Mouse (Mus musculus) heart, embryonic 14.5 days (tissue): ENCODE results near the gene Gm49355. TPM values are rescaled to one million over a fixed set of nuclear protein-coding genes. Genes with fewer than 3 reads are reported as not detected.

Source experiments
- ATAC-seq: fragments of 200-750 bp; cut with Nextera tagmentation; 2 replicates; pipeline ENCODE4 v1.8.0; 2017; ENCODE audit warnings: low read depth, moderate TSS enrichment; ENCODE audit not compliant: insufficient number of reproducible peaks, insufficient read depth, low FRiP score
- H3K27ac ChIP-seq, 2 experiments: fragments of 200-500 bp in 1 of 2; fragments of 300-500 bp in 1 of 2; sonication (generic) in 1 of 2; replicated peaks in 1 of 2; 2 replicates each; pipeline ENCODE4 v1.5.1; 2012 to 2014; ENCODE audit warnings: low read depth in 2 of 2, low read length in 2 of 2, control low read depth in 1 of 2, mild to moderate bottlenecking in 1 of 2, mixed read lengths in 1 of 2; ENCODE audit not compliant: control insufficient read depth in 1 of 2, insufficient read depth in 1 of 2
- H3K27me3 ChIP-seq: fragments of 300-500 bp; sonication (generic); 2 replicates; pipeline ENCODE4 v1.6.1; 2014; ENCODE audit warnings: mild to moderate bottlenecking, low read length, control low read depth; ENCODE audit not compliant: control insufficient read depth, insufficient read depth
- H3K36me3 ChIP-seq: fragments of 300-500 bp; sonication (generic); 2 replicates; pipeline ENCODE4 v1.6.1; 2014; ENCODE audit warnings: mild to moderate bottlenecking, control low read depth, low read length, mixed read lengths; ENCODE audit not compliant: control insufficient read depth, insufficient read depth
- H3K4me1 ChIP-seq, 2 experiments: fragments of 200-500 bp in 1 of 2; fragments of 300-500 bp in 1 of 2; sonication (generic) in 1 of 2; 2 replicates each; pipeline ENCODE4 v1.6.1; 2012 to 2014; ENCODE audit warnings: low read length in 2 of 2, control low read depth in 1 of 2, mixed read lengths in 1 of 2; ENCODE audit not compliant: control insufficient read depth in 2 of 2, insufficient read depth in 2 of 2
- H3K4me2 ChIP-seq: fragments of 300-500 bp; sonication (generic); 2 replicates; pipeline ENCODE4 v1.6.1; 2014; ENCODE audit warnings: mild to moderate bottlenecking, low read length
- H3K4me3 ChIP-seq, 2 experiments: fragments of 200-500 bp in 1 of 2; fragments of 300-500 bp in 1 of 2; sonication (generic) in 1 of 2; 2 replicates each; pipeline ENCODE4 v1.5.1; 2012 to 2014; ENCODE audit warnings: low read length in 2 of 2, mild to moderate bottlenecking in 2 of 2, control low read depth in 1 of 2, low read depth in 1 of 2, moderate library complexity in 1 of 2; ENCODE audit not compliant: control insufficient read depth in 1 of 2, insufficient read depth in 1 of 2
- H3K9ac ChIP-seq: fragments of 300-500 bp; sonication (generic); 2 replicates; pipeline ENCODE4 v1.6.1; 2014; ENCODE audit warnings: mild to moderate bottlenecking, low read length
- H3K9me3 ChIP-seq: fragments of 300-500 bp; sonication (generic); 2 replicates; pipeline ENCODE4 v1.6.1; 2016; ENCODE audit warnings: low read length, control low read depth; ENCODE audit not compliant: control insufficient read depth
- WGBS: fragments of 180-500 bp; shearing (Covaris S2); extraction: QIAGEN DNeasy Blood & Tissue Kit; methylation state at CpG from one replicate; pipeline ENCODE4 v1.1.7; 2014; 5-methylcytosine and 5-hydroxymethylcytosine counted together
- polyA plus RNA-seq: library from polyadenylated mRNA; unstranded; fragments of >200 nt; fragmentation: Nextera tagmentation; extraction: Ambion mirVana; gene quantifications from 2 replicates; pipeline ENCODE4 v1.2.1, GENCODE M21; 2014

Gene Gm49355
- polyA plus RNA-seq, 1 experiment from 2014 or later: 0.36 TPM

DNA sequence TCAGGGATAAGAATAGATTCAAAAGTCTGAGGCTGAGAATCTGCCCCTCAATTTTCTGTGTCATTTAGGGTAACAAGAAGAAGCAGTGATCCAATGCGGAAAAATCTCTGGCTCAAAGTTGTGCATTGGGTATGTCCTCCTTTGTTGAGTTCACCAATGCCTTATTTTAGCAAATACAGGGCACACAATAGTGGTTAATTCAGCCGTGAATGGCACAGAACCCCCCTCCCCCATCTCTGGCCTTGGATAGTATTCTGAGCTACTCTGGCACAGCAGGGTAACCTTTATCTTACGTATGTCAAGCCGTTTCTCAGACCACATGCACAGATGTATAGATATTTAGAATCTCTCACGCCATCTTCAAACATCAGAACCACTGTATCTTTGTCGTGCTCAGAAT lies 15.9 kb downstream of the Gm49355 start:
- ATAC-seq: no peak
- Histone ChIP-seq H3K36me3 (peaks cover 37% of the 10 kb centered on the region), H3K27ac (no peak overlapping the region), H3K27me3 (no peaks in the 10 kb centered on the region), H3K4me1 (no peaks in the 10 kb centered on the region), H3K4me2 (no peak overlapping the region), H3K9me3 (no peaks in the 10 kb centered on the region), H3K4me3 (no peak overlapping the region), H3K9ac (no peak overlapping the region)
- 78% methylated on average over 6 of the region's 6 CpGs for WGBS

DNA sequence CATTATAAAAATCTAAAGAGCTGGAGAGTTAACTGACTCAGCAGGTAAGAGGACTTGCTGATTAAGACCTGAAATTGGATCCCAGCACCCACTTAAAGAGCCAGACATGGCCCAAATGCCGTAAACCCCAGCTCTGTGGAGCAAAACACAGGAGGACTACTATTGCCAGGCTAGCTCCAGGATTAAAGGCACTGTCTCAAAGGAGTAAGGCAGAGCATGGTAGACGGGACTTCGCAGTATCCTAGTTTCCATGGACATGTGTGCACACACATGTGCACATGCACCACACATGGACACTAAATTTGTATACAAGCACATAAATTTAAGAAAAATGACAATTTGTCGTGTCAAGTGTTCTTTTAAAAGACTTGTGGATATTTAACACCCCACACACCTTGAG lies 16.5 kb downstream of the Gm49355 start:
- no peak for ATAC-seq
- Histone ChIP-seq H3K9me3 (no peaks in the 10 kb centered on the region), H3K4me1 (no peaks in the 10 kb centered on the region), H3K9ac (no peak overlapping the region), H3K4me2 (no peak overlapping the region), H3K4me3 (no peak overlapping the region), H3K27ac (no peak overlapping the region), H3K27me3 (no peaks in the 10 kb centered on the region), H3K36me3 (peaks cover 37% of the 10 kb centered on the region)
- WGBS: 69% methylated on average over 4 of the region's 4 CpGs

DNA sequence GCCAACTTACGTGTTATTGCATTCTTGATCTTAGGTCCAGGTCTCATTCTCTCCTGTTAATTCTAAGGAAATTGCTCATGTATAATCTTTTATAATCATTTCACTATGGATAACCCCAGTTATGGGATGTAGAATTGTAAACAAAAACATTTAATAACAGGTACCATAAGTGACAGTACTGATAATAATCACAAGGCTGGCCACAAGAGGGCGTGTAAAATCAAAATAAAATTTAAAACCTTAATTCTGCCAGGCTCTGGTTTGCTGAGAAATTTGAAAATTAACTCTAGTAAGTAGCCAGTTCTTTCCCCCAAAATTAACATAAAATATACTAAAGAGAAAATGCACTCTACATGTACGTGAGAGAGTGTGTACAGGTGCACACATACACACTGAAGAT lies 16.9 kb downstream of the Gm49355 start:
- H3K4me1 ChIP-seq: no peaks in the 10 kb centered on the region
- no peaks in the 10 kb centered on the region for H3K27me3 ChIP-seq
- no peaks in the 10 kb centered on the region for H3K9me3 ChIP-seq
- H3K36me3 ChIP-seq: peaks cover 36% of the 10 kb centered on the region
- no peak overlapping the region for H3K9ac ChIP-seq
- H3K4me2 ChIP-seq: no peak overlapping the region
- no peak for ATAC-seq
- 74% methylated on average over 3 of the region's 3 CpGs for WGBS
- H3K27ac ChIP-seq: no peak overlapping the region
- no peak overlapping the region for H3K4me3 ChIP-seq

DNA sequence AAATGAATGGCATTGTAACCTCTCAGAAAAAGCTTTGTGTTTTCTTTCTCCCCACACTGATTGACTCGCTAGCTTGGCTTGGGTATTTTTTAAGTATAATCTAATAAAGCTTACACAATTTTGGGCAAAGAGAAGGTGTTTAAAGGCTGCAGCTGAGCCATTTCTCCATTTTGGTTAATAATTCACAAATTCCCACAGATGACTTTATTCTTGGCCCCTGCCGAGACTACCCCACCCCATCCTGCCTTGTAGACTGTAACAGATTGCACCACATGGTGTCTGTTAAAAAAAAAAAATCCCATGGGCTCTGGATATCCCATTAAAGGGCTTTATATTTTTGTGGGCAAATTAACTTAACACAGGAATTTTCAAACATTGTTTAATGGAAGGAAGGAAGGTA lies 19.3 kb downstream of the Gm49355 start:
- H3K4me1 ChIP-seq: no peaks in the 10 kb centered on the region
- H3K36me3 ChIP-seq: peaks cover 18% of the 10 kb centered on the region
- H3K4me3 ChIP-seq: no peak overlapping the region
- no peak for ATAC-seq
- no peak overlapping the region for H3K9ac ChIP-seq
- no peak overlapping the region for H3K27ac ChIP-seq
- no peak overlapping the region for H3K4me2 ChIP-seq
- 85% methylated on average over 2 of the region's 2 CpGs for WGBS
- H3K27me3 ChIP-seq: no peaks in the 10 kb centered on the region
- H3K9me3 ChIP-seq: no peaks in the 10 kb centered on the region

DNA sequence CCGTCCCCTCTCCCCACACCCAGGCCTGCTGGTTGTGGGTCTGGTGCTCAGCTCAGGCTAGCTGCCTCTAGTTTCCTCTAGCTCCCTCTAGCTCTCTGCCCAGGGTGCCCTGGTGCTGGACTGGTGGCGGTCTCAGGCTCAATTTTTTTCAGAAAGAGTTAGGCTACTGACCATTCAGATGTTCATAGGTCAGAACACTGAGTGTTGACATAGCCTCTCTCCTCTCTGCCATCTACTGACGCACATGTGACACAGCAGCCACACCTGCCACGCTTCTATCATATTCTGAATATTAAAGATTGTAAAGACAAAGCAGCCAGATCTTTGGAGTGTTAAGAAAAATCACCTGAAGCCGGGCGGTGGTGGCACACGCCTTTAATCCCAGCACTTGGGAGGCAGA lies 49.8 kb downstream of the Gm49355 start:
- Histone ChIP-seq H3K4me1 (no peaks in the 10 kb centered on the region), H3K9me3 (no peaks in the 10 kb centered on the region), H3K9ac (no peak overlapping the region), H3K27ac (no peak overlapping the region), H3K27me3 (peaks cover 46% of the 10 kb centered on the region), H3K36me3 (no peaks in the 10 kb centered on the region), H3K4me2 (no peak overlapping the region), H3K4me3 (no peak overlapping the region)
- ATAC-seq: no peak
- 72% methylated on average over 7 of the region's 7 CpGs for WGBS

DNA sequence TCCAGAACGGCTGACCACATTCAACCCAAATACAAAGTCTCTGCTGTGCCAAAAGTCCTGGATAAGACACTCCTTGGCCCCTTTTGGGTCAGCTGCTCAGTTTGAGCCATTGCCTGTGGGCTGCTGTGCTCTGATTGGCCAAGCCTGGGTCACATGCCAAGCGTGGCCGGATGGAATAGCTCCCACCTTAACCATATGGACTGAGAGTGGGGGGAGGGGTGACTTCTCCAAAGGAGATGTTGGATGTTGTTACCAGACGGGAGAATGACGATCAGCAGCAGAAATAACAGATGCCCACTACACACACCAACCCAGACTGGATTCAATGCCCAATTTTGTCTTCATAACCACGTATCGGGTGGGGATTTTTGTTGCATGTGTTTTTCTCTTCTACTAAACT lies 51.1 kb downstream of the Gm49355 start:
- Histone ChIP-seq H3K4me1 (no peaks in the 10 kb centered on the region), H3K27me3 (peaks cover 56% of the 10 kb centered on the region), H3K4me3 (no peak overlapping the region), H3K9ac (no peak overlapping the region), H3K9me3 (no peaks in the 10 kb centered on the region), H3K4me2 (no peak overlapping the region), H3K27ac (no peak overlapping the region), H3K36me3 (no peaks in the 10 kb centered on the region)
- ATAC-seq: no peak
- WGBS: 34% methylated on average over 7 of the region's 7 CpGs

DNA sequence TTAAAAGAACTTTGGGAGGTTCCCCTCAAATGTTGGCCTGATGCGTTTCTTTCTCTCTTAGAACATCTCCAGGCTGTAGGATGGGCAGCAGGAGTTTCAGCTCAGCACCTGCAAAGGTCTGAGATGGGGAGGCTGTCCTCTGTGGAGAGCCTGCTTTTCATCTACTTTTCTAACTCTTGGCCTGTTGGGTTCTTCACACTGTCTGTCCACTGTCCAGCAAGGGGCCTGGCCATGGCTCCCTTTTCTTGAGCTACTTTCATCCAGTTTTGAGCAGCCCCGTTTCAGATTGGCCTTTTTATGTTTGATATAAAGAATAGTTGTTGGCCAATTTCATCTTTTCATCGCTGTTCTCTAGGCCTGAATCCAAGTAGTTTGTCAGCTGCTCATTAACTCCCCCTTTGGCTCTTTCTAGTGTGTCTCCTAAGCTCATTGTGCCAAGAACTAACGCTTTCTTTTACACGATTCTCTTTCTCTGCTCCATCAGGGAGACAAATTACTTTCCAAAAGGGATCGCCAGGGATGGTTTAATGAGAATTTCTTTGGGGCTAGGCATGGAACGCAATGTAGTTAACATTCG lies 53.7 kb downstream of the Gm49355 start:
- Histone ChIP-seq H3K27me3 (peaks cover 82% of the 10 kb centered on the region), H3K4me1 (peaks cover 0 to 5% of the 10 kb centered on the region in 2 experiments; a peak in 2 of 4 replicates), H3K36me3 (no peaks in the 10 kb centered on the region), H3K9me3 (no peaks in the 10 kb centered on the region), H3K27ac (no peak overlapping the region), H3K4me3 (no peak overlapping the region), H3K9ac (no peak overlapping the region), H3K4me2 (no peak overlapping the region)
- 13% methylated on average over 8 of the region's 8 CpGs for WGBS
- no peak for ATAC-seq
